Mouse (Mus musculus) lung, postnatal 14 days (tissue): ENCODE measurements around the gene Tnpo3.
"Not testable (repeated sequence)": the region's sequence is repeated elsewhere in the genome, so short reads cannot be mapped to it uniquely, and the experiment has no call there.

Source experiments
- DNase-seq: peaks from one replicate; pipeline ENCODE4 v3.0.0; 2021

Tnpo3 gene

GRCm38 (mm10) chr6:29620176-29620575 is 10.5 kb upstream of the Tnpo3 start:
- DNase-seq = peak; percentile 9

- not testable (repeated sequence) for DNase-seq
Observed at GRCm38 (mm10) chr6:29610020-29610640, 443 bp upstream of the Tnpo3 start.

- DNase-seq = no peak
Observed at GRCm38 (mm10) chr6:29600188-29600587, 9.5 kb downstream of the Tnpo3 start.

GRCm38 (mm10) chr6:29595656-29596055 is 14.0 kb downstream of the Tnpo3 start:
- no peak for DNase-seq

- no peak for DNase-seq
Observed at GRCm38 (mm10) chr6:29581202-29581601, 28.5 kb downstream of the Tnpo3 start.

GRCm38 (mm10) chr6:29580770-29581169 is 28.9 kb downstream of the Tnpo3 start:
- DNase-seq = no peak

- not testable (repeated sequence) for DNase-seq
Observed at GRCm38 (mm10) chr6:29576388-29576787, 33.3 kb downstream of the Tnpo3 start.

- no peak for DNase-seq
Observed at GRCm38 (mm10) chr6:29557112-29557511, 52.6 kb downstream of the Tnpo3 start.

GRCm38 (mm10) chr6:29552526-29552925 is 57.2 kb downstream of the Tnpo3 start:
- DNase-seq = no peak

GRCm38 (mm10) chr6:29548086-29548485 is 61.6 kb downstream of the Tnpo3 start:
- no peak for DNase-seq

- DNase-seq = no peak
Observed at GRCm38 (mm10) chr6:29547582-29547981, 62.1 kb downstream of the Tnpo3 start.

- DNase-seq = no peak
Observed at GRCm38 (mm10) chr6:29545611-29546010, 64.1 kb downstream of the Tnpo3 start.

GRCm38 (mm10) chr6:29540956-29541355 is 68.7 kb downstream of the Tnpo3 start:
- DNase-seq = no peak

GRCm38 (mm10) chr6:29540223-29540622 is 69.5 kb downstream of the Tnpo3 start:
- DNase-seq = no peak

GRCm38 (mm10) chr6:29539502-29539901 is 70.2 kb downstream of the Tnpo3 start:
- DNase-seq = no peak

- DNase-seq = no peak
Observed at GRCm38 (mm10) chr6:29537221-29537620, 72.5 kb downstream of the Tnpo3 start.

GRCm38 (mm10) chr6:29536651-29537193 is 73.0 kb downstream of the Tnpo3 start:
- DNase-seq = no peak

- DNase-seq = no peak
Observed at GRCm38 (mm10) chr6:29535316-29535715, 74.4 kb downstream of the Tnpo3 start.

- no peak for DNase-seq
Observed at GRCm38 (mm10) chr6:29530050-29530449, 79.6 kb downstream of the Tnpo3 start.

- no peak for DNase-seq
Observed at GRCm38 (mm10) chr6:29529444-29529820, 80.3 kb downstream of the Tnpo3 start.

GRCm38 (mm10) chr6:29528561-29529443 is 80.9 kb downstream of the Tnpo3 start:
- no peak for DNase-seq

GRCm38 (mm10) chr6:29528165-29528505 is 81.6 kb downstream of the Tnpo3 start:
- DNase-seq = no peak

GRCm38 (mm10) chr6:29527361-29528164 is 82.1 kb downstream of the Tnpo3 start:
- no peak for DNase-seq
